In the genomic region with DNA sequence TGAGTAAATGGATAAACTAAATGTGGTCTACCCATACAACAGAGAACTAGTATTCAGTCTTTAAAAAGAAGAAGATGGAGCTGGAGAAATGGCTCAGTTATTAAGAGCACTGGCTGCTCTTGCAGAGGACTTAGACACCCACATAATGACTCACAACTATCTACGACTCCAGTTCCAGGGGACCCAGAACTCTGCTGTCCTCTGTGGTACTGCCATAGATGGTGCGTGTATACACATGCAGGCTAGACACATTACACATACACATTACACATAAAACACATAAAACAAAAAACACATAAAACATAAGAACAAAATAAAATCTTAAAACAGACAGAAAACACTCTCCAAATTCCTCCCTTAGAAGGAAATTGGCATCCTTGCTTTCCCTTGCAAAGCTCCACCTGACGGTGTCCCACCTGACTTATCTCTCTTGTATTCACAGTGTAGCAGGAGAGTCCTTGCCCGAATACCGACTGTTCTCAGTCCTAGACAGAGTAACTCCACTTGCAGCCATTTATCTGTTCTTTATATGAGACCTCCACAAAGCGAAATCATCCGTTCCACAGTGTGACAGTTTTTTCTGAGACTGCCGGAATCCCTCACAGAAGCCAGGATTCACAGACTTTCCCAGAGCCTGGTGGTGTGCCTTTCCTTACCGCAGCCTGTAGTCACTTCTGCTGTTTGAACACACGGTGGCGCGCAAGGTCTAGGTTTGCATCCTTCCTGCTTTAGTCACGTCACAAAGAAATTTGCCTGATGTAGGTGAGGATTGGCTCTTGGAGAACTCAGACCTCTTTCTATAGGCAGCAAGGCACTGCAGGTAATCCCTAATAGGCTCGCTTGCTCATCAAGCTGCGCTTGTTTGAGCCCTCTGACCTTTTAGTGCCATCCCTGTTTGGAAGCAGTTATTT, we compare ENCODE assay signal across 8 mouse cellular contexts. TPM values are rescaled to one million over a fixed set of nuclear protein-coding genes. Genes with fewer than 3 reads are reported as not detected.
A peak's percentile ranks its signal among the peaks of the same experiment; 100 is the strongest.
DNase-seq lines count a peak whose midpoint lies in the region; ATAC-seq lines count a peak whose summit lies in the region.

No protein-coding gene starts in this region.

- peak; percentile 95 for ATAC-seq in hindbrain, embryonic 13.5 days (ENCODE audit: low FRiP score)

- no peaks in the 10 kb centered on the region for H3K4me1 ChIP-seq in hindbrain, embryonic 13.5 days (replicated peaks)

- H3K27ac ChIP-seq in hindbrain, embryonic 13.5 days = peak overlapping the region; percentile 37; the same call in 1 of the 2 replicates

- peak overlapping the region; percentile 37 for H3K4me2 ChIP-seq in hindbrain, embryonic 13.5 days

- 22% methylated on average over 15 of the region's 15 CpGs for WGBS in hindbrain, embryonic 13.5 days

- H3K36me3 ChIP-seq in hindbrain, embryonic 13.5 days = no peaks in the 10 kb centered on the region

- DNase-seq in NIH3T3 (ENCODE audit: low read depth) = peak; percentile 94
- DNase-seq in cerebellum, adult 9-11 months = peak; percentile 85
- DNase-seq in frontal cortex, adult 2 months (ENCODE audit: extremely low spot score in 1 of 2, low spot score in 1 of 2) = peak; percentile 61 to 87
- peak; percentile 75 to 84 for DNase-seq in layer of hippocampus, postnatal 14 days (ENCODE audit: low spot score in 2 of 2)
- peak; percentile 81 for DNase-seq in lung, postnatal 10 days
- peak; percentile 95 for DNase-seq in retina, embryonic 14.5 days (ENCODE audit: low spot score)
- peak; percentile 69 to 73 for DNase-seq in thymus, postnatal 36 days

- no peaks in the 10 kb centered on the region for H3K9me3 ChIP-seq in hindbrain, embryonic 13.5 days

- H3K4me3 ChIP-seq in hindbrain, embryonic 13.5 days = 0 out of 2 replicates have a peak overlapping the region, but pooled peaks have one; percentile 16

- 0 out of 2 replicates have a peak, but pooled peaks cover 3% of the 10 kb centered on the region for H3K27me3 ChIP-seq in hindbrain, embryonic 13.5 days

- peak overlapping the region; percentile 53; the same call in 1 of the 2 replicates for H3K9ac ChIP-seq in hindbrain, embryonic 13.5 days

RNA-seq across cellular contexts. Expression of a gene that starts 9.2 kb away (rescaled TPM):
- 185 and 235 TPM in 2 replicates for polyA plus RNA-seq in frontal cortex, adult 2 months (2012; rRNA removed)
- polyA plus RNA-seq in hindbrain, embryonic 13.5 days (2015; fragmentation: Nextera tagmentation; extraction: Ambion mirVana) = 78.7 and 82.6 TPM in 2 replicates
- 100 to 1,000 TPM; 193 to 200 TPM for total RNA-seq in layer of hippocampus, postnatal 14 days (2021)

RNA-seq across cellular contexts. Expression of a gene that starts 24.3 kb away (rescaled TPM):
- polyA plus RNA-seq in frontal cortex, adult 2 months (2012; rRNA removed) = 1.4 and 1.6 TPM in 2 replicates
- 2.0 and 2.8 TPM in 2 replicates for polyA plus RNA-seq in hindbrain, embryonic 13.5 days (2015; fragmentation: Nextera tagmentation; extraction: Ambion mirVana)
- total RNA-seq in layer of hippocampus, postnatal 14 days (2021) = 1 to 10 TPM in 1 of 2 experiments, under 1 TPM in 1; 0.83 to 1.1 TPM

RNA-seq across cellular contexts. Expression of a gene that starts 32.5 kb away (rescaled TPM):
- 8.3 and 12.1 TPM in 2 replicates for polyA plus RNA-seq in frontal cortex, adult 2 months (2012; rRNA removed)
- 3.8 and 3.9 TPM in 2 replicates for polyA plus RNA-seq in hindbrain, embryonic 13.5 days (2015; fragmentation: Nextera tagmentation; extraction: Ambion mirVana)
- 1 to 10 TPM in 1 of 2 experiments, under 1 TPM in 1; 0.57 to 1.1 TPM for total RNA-seq in layer of hippocampus, postnatal 14 days (2021)

RNA-seq across cellular contexts. Expression of a gene that starts 40.3 kb away (rescaled TPM):
- 10.7 and 12.6 TPM in 2 replicates for polyA plus RNA-seq in frontal cortex, adult 2 months (2012; rRNA removed)
- polyA plus RNA-seq in hindbrain, embryonic 13.5 days (2015; fragmentation: Nextera tagmentation; extraction: Ambion mirVana) = 7.4 and 7.5 TPM in 2 replicates
- total RNA-seq in layer of hippocampus, postnatal 14 days (2021) = 1 to 10 TPM; 1.9 to 8.6 TPM

RNA-seq across cellular contexts. Expression of a gene that starts 47.3 kb away (rescaled TPM):
- polyA plus RNA-seq in frontal cortex, adult 2 months (2012; rRNA removed) = 1.00 and 1.1 TPM in 2 replicates
- 0.71 and 0.97 TPM in 2 replicates for polyA plus RNA-seq in hindbrain, embryonic 13.5 days (2015; fragmentation: Nextera tagmentation; extraction: Ambion mirVana)
- total RNA-seq in layer of hippocampus, postnatal 14 days (2021) = under 1 TPM; 0.35 to 0.36 TPM

Comparison
In these comparisons a context has a peak if more than half of its experiments do, and no peak if none do; other contexts are left out.
1. Peak in every context shown above with its lines: DNase-seq, ATAC-seq, H3K4me3 ChIP-seq and H3K27ac ChIP-seq.